Mouse (Mus musculus) heart, embryonic 13.5 days (tissue): ENCODE measurements around the gene Traf3. TPM values are rescaled to one million over a fixed set of nuclear protein-coding genes. Genes with fewer than 3 reads are reported as not detected.

Source experiments
- ATAC-seq: fragments of 200-750 bp; cut with Nextera tagmentation; 2 replicates; pipeline ENCODE4 v1.8.0; 2017; ENCODE audit warnings: moderate TSS enrichment; ENCODE audit not compliant: insufficient number of reproducible peaks, low FRiP score, low TSS enrichment; ENCODE audit errors: extremely low read depth
- H3K27ac ChIP-seq: fragments of 300-500 bp; sonication (generic); replicated peaks from 2 replicates; pipeline ENCODE4 v1.5.1; 2015; ENCODE audit warnings: moderate library complexity, mild to moderate bottlenecking, inconsistent platforms
- H3K27me3 ChIP-seq: fragments of 300-500 bp; sonication (generic); replicated peaks from 2 replicates; pipeline ENCODE4 v1.6.1; 2015; ENCODE audit warnings: mild to moderate bottlenecking, inconsistent platforms
- H3K36me3 ChIP-seq: fragments of 300-500 bp; sonication (generic); 2 replicates; pipeline ENCODE4 v1.6.1; 2015; ENCODE audit warnings: mild to moderate bottlenecking, inconsistent platforms
- H3K4me1 ChIP-seq: fragments of 300-500 bp; sonication (generic); 2 replicates; pipeline ENCODE4 v1.6.1; 2015; ENCODE audit warnings: inconsistent platforms
- H3K4me2 ChIP-seq: fragments of 300-500 bp; sonication (generic); 2 replicates; pipeline ENCODE4 v1.6.1; 2015; ENCODE audit warnings: inconsistent platforms, mild to moderate bottlenecking, moderate library complexity
- H3K4me3 ChIP-seq: fragments of 300-500 bp; sonication (generic); 2 replicates; pipeline ENCODE4 v1.5.1; 2015; ENCODE audit warnings: moderate library complexity, mild to moderate bottlenecking, inconsistent platforms
- H3K9ac ChIP-seq: fragments of 300-500 bp; sonication (generic); 2 replicates; pipeline ENCODE4 v1.6.1; 2015; ENCODE audit warnings: inconsistent platforms, mild to moderate bottlenecking, moderate library complexity
- H3K9me3 ChIP-seq: fragments of 300-500 bp; sonication (generic); 2 replicates; pipeline ENCODE4 v1.6.1; 2016; ENCODE audit warnings: inconsistent platforms
- WGBS: fragments of 180-500 bp; shearing (Covaris S2); methylation state at CpG from one replicate; pipeline ENCODE4 v1.1.7; 2015; ENCODE audit warnings: mixed read lengths; 5-methylcytosine and 5-hydroxymethylcytosine counted together
- polyA plus RNA-seq: library from polyadenylated mRNA; unstranded; fragments of >200 nt; fragmentation: Nextera tagmentation; extraction: Ambion mirVana; gene quantifications from 2 replicates; pipeline ENCODE4 v1.2.1, GENCODE M21; 2015

Gene Traf3
- polyA plus RNA-seq, 1 experiment from 2014 or later = 6.0 TPM

DNA sequence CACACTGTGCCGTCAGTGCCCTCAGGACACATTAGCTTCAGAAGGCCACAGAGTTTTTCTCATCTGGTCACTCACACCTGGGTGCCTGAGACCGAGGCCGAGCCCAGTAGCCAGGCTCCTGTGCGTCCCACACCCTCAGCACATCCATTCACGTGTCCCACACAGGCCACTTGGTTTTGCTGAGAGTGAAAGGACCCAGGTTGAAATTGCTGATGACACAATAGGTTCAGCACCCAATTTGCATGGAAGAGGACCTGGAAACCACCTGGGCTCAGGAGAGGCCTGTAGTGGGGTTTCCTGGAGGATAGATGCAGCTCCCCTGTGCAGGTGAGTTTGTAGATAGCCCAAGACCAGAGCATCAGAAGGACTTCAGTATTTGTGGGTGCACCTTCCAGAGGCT lies 72.2 kb downstream of the Traf3 start:
- Histone ChIP-seq H3K36me3 (peaks cover 40% of the 10 kb centered on the region), H3K27me3 (no peaks in the 10 kb centered on the region), H3K9me3 (no peaks in the 10 kb centered on the region), H3K9ac (no peak overlapping the region), H3K27ac (0 out of 2 replicates have a peak overlapping the region, but pooled peaks have one; percentile 17), H3K4me1 (peaks cover 23% of the 10 kb centered on the region), H3K4me3 (no peak overlapping the region), H3K4me2 (no peak overlapping the region)
- ATAC-seq = no peak
- 88% methylated on average over 5 of the region's 5 CpGs for WGBS

DNA sequence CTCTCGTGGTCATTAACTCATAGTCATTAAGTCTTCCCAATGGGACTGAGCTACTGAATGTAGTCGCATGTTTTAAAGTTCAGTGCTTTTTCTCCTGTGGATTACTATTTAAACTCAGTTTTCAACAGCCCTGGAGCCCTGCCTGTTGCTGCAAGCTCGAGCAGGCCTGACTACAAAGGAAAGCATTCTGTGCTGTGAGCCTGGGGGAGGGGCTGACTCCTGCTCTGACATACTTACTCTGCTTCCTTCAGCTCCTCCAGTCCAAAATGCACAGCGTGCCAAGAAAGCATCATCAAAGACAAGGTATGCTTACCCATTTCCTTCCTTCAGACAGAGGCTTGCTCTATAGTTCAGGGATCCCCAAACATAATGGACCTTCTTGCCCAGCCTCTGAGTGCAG lies 72.6 kb downstream of the Traf3 start:
- H3K27ac ChIP-seq = 0 out of 2 replicates have a peak overlapping the region, but pooled peaks have one; percentile 17
- no peak overlapping the region for H3K9ac ChIP-seq
- ATAC-seq = no peak
- no peaks in the 10 kb centered on the region for H3K9me3 ChIP-seq
- H3K4me1 ChIP-seq = peaks cover 21% of the 10 kb centered on the region
- H3K36me3 ChIP-seq = peaks cover 45% of the 10 kb centered on the region
- H3K4me3 ChIP-seq = no peak overlapping the region
- no peak overlapping the region for H3K4me2 ChIP-seq
- 50% methylated on average over 4 of the region's 4 CpGs for WGBS
- H3K27me3 ChIP-seq = no peaks in the 10 kb centered on the region

DNA sequence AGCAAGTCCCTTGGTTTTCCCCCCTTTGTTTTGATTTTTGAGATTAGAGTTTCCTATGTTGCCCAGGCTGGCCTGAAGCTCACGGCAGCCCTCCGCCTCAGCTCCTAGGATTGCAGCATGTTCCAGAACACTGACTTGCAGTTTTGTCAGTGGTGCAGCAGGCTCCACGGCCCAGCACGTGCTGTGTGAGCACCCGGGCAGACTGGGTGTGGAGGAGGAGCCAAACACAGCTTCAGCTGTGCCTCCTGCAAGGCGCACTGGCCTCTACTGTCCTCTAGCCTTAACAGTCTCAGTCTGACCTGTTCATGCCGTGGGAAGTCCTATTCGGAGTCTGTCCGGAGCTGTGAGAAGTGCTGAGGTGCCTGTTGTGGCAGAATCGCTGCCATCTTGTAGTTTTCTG lies 73.8 kb downstream of the Traf3 start:
- Histone ChIP-seq H3K27ac (no peak overlapping the region), H3K36me3 (peaks cover 51% of the 10 kb centered on the region), H3K4me2 (no peak overlapping the region), H3K4me1 (peaks cover 9% of the 10 kb centered on the region), H3K9ac (no peak overlapping the region), H3K4me3 (no peak overlapping the region), H3K9me3 (no peaks in the 10 kb centered on the region), H3K27me3 (no peaks in the 10 kb centered on the region)
- no peak for ATAC-seq
- WGBS = 74% methylated on average over 10 of the region's 10 CpGs

DNA sequence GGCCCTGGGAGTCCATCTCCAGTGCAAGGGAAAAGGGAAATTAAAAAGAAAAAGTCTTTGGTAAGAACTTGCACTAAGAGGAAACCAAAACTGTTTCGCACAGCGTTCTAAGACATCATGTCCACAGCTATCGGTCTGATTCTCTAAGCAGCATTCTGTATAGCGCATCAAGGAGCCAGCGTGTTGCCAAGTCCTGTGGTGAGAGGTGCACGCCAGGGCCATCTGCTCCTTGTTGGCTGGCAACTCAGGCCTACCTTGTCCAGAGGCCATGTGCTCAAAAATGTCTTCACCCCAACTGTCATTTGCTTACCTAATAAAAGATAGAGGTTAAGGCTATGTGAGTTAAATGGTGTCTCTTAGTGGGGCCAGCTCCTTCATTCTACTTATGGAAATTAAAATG lies 75.7 kb downstream of the Traf3 start:
- Histone ChIP-seq H3K4me2 (no peak overlapping the region), H3K27me3 (no peaks in the 10 kb centered on the region), H3K4me3 (no peak overlapping the region), H3K27ac (no peak overlapping the region), H3K4me1 (peaks cover 8% of the 10 kb centered on the region; the same call in 1 of the 2 replicates), H3K9ac (no peak overlapping the region), H3K36me3 (peaks cover 63% of the 10 kb centered on the region), H3K9me3 (no peaks in the 10 kb centered on the region)
- ATAC-seq = no peak
- WGBS = 94% methylated on average over 6 of the region's 6 CpGs

DNA sequence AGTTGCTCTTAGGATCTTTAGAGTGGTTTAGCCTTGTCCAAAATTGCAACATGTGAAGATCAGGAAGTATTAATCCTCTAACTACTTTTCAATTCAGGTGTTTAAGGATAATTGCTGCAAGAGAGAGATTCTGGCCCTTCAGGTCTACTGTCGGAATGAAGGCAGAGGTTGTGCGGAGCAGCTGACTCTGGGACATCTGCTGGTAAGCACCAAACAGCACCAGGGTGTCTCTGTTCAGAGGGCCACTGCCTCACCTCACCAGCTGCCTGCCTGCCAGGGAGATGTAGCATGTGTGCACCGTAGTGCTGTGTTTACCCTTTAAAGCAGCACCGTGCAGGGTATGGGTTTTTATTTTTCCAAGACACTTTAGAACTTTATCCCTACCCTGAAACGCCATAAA lies 76.2 kb downstream of the Traf3 start:
- Histone ChIP-seq H3K27me3 (no peaks in the 10 kb centered on the region), H3K9me3 (no peaks in the 10 kb centered on the region), H3K4me3 (no peak overlapping the region), H3K27ac (no peak overlapping the region), H3K4me1 (peaks cover 8% of the 10 kb centered on the region; the same call in 1 of the 2 replicates), H3K9ac (no peak overlapping the region), H3K36me3 (peaks cover 66% of the 10 kb centered on the region), H3K4me2 (no peak overlapping the region)
- WGBS = 88% methylated on average over 5 of the region's 5 CpGs
- no peak for ATAC-seq

DNA sequence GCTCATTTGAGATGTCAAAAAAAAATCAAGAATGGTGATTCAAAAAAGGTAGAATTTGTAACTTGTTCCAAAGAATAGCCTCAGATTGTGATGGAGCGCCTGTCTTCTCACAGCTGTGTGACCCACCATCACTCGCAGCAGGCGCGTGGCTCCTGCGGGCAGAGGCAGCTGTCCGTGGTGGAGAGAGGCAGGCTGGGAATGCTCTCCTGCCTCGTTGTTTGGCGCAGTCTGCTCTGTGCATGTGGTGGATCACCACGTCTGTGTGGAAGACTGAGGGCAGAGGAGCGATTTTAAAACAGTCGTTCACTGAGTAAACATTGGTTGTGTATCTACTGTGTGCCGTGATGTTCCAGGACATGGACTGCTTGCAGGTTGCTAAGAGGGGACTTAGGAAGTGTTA lies 77.6 kb downstream of the Traf3 start:
- no peaks in the 10 kb centered on the region for H3K9me3 ChIP-seq
- H3K4me2 ChIP-seq = no peak overlapping the region
- 79% methylated on average over 12 of the region's 12 CpGs for WGBS
- H3K4me3 ChIP-seq = no peak overlapping the region
- ATAC-seq = no peak
- no peak overlapping the region for H3K9ac ChIP-seq
- H3K4me1 ChIP-seq = no peaks in the 10 kb centered on the region
- H3K27me3 ChIP-seq = no peaks in the 10 kb centered on the region
- H3K36me3 ChIP-seq = peaks cover 69% of the 10 kb centered on the region
- no peak overlapping the region for H3K27ac ChIP-seq

DNA sequence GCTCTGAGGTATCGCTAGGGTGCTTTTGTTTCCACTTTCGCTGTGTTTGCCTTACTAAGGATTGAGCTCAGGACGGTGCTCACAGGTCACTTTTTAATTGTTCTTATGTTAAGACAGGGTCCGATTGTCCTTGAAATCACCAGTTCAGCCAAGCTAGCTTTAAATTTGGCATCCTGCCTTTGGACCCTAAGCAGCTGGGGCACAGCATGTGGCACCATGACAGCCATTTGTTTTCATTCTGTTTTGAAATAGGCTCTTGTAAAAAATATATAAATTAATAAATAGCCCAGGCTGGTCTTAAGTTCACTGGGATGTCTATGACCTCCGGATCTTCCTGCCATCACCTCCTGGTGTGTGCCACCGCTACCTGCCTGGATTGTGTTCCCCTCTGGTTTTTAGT lies 78.9 kb downstream of the Traf3 start:
- no peak for ATAC-seq
- no peaks in the 10 kb centered on the region for H3K4me1 ChIP-seq
- H3K4me2 ChIP-seq = no peak overlapping the region
- no peak overlapping the region for H3K27ac ChIP-seq
- no peak overlapping the region for H3K4me3 ChIP-seq
- no peak overlapping the region for H3K9ac ChIP-seq
- WGBS = 85% methylated on average over 6 of the region's 6 CpGs
- H3K9me3 ChIP-seq = no peaks in the 10 kb centered on the region
- no peaks in the 10 kb centered on the region for H3K27me3 ChIP-seq
- H3K36me3 ChIP-seq = peaks cover 60% of the 10 kb centered on the region

DNA sequence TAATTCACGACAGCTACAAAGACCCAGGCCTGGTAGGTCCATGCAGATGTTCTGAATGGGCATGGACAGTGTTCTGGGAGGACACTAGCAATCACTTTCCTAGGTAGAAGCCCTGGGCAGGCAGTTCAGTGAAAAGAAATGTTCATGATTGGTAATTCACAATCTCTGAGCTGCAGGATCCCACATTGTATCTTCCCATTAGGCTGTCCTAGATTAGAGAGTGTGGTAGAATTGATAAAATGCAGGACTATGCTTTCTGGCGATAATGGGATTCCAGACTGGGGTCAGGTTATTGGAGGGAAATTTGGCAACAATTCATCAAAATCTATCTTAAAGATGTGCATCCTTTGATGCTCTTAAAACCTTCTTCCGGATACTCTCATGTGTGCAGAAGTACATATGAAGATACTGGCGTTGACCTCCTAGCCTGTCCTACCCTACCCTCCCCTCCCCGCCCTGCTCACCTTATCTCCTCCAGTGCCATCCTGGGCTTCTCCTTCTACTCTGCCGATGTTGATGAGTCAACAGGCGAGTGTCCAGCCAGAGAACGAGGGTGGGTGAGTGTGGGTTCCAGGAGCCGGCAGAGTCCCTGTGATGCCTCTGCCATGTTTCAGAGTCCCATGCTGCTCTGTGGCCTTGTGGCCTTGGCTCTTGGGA lies 80.8 kb downstream of the Traf3 start:
- Histone ChIP-seq H3K36me3 (peaks cover 57% of the 10 kb centered on the region), H3K9ac (no peak overlapping the region), H3K27me3 (no peaks in the 10 kb centered on the region), H3K27ac (no peak overlapping the region), H3K4me1 (no peaks in the 10 kb centered on the region), H3K9me3 (no peaks in the 10 kb centered on the region), H3K4me3 (no peak overlapping the region), H3K4me2 (no peak overlapping the region)
- WGBS = 69% methylated on average over 9 of the region's 9 CpGs
- ATAC-seq = no peak

DNA sequence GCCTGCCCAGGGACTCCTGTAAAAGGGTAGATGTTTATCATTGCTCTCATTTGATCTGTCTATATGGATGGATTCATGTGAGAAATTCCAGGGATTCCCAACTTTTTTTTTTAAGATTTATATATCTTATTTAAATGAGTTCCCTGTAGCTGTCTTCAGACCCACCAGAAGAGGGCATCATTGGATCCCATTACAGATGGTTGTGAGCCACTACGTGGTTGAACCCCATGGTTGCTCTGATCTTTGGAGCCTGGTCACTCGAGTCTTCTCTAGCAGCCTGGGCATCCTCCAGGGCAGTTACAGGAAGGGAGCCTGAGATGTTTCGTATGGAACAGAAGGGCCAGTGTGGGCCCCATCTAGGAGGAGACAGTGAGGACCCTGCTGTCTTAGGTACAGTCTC lies 82.9 kb downstream of the Traf3 start:
- H3K36me3 ChIP-seq = peaks cover 48% of the 10 kb centered on the region
- H3K4me1 ChIP-seq = no peaks in the 10 kb centered on the region
- H3K4me3 ChIP-seq = no peak overlapping the region
- no peak overlapping the region for H3K9ac ChIP-seq
- no peak overlapping the region for H3K27ac ChIP-seq
- 49% methylated on average over 3 of the region's 3 CpGs for WGBS
- H3K4me2 ChIP-seq = no peak overlapping the region
- no peaks in the 10 kb centered on the region for H3K27me3 ChIP-seq
- ATAC-seq = no peak
- H3K9me3 ChIP-seq = no peaks in the 10 kb centered on the region

DNA sequence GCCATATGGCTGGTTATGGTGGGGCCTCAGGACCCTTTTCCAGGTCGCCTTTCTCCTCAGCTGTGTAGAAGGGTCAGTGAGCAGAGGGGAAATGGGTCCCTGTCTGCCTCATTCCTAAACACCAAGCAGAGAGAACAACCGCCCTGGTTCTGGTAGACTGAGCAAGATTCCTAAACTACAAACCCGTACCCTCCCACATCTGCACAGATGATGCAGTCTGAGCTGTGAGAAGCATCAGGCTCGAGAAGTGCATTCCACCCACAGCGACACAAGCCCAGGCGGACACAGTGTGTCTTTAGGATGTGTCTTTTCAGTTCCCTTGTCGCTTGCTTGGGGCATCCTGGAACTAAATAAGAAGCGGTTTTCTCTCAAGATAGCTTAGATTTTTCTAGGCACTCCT lies 83.9 kb downstream of the Traf3 start:
- 68% methylated on average over 8 of the region's 8 CpGs for WGBS
- peaks cover 44% of the 10 kb centered on the region for H3K36me3 ChIP-seq
- no peaks in the 10 kb centered on the region for H3K9me3 ChIP-seq
- H3K4me2 ChIP-seq = no peak overlapping the region
- no peaks in the 10 kb centered on the region for H3K4me1 ChIP-seq
- no peak overlapping the region for H3K27ac ChIP-seq
- no peak overlapping the region for H3K4me3 ChIP-seq
- H3K9ac ChIP-seq = no peak overlapping the region
- no peaks in the 10 kb centered on the region for H3K27me3 ChIP-seq
- ATAC-seq = no peak

DNA sequence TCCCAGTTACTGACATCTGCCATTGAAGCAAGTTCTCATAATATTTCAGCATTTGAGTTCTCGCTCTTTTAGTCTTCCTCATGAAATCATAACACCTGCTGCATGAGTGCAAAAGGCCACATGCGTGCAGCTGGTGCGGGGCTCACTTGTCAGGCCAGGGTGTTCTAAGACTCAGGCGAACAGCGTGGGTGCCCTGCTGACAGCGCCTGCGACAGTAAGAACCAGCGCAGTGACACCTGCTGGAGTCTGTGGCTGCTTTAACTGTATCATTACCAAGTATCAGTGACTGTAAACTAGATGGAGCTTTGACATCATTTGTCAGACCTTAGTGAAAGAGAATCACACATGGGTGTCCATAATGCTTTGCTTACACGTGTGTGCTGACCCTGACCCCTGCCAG lies 85.1 kb downstream of the Traf3 start:
- no peak for ATAC-seq
- Histone ChIP-seq H3K4me3 (no peak overlapping the region), H3K4me2 (no peak overlapping the region), H3K27ac (no peak overlapping the region), H3K27me3 (no peaks in the 10 kb centered on the region), H3K9me3 (no peaks in the 10 kb centered on the region), H3K4me1 (no peaks in the 10 kb centered on the region), H3K36me3 (peaks cover 44% of the 10 kb centered on the region), H3K9ac (no peak overlapping the region)
- 58% methylated on average over 9 of the region's 9 CpGs for WGBS

DNA sequence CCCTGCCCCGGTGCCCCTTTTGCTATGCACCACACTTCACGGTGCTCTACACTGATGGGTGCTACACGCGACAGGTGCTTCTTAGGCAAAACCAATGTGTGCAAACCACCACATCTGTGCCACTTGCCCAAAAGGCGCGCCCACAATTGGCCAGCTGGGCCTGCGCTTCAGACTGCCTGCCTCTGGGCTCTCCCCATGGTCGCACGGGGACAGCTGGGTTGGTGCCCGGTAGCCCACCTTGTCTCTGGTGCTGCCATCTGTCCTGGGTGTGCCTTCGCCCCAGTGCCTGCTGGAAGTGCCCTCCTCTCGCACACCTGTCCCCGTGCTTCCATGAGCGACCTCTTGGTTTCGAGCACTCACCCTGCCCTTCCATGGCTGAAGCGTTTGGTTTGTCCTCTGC lies 97.5 kb downstream of the Traf3 start:
- no peak overlapping the region for H3K9ac ChIP-seq
- H3K4me3 ChIP-seq = no peak overlapping the region
- H3K4me2 ChIP-seq = no peak overlapping the region
- H3K36me3 ChIP-seq = peaks cover 51% of the 10 kb centered on the region
- no peak for ATAC-seq
- H3K9me3 ChIP-seq = no peaks in the 10 kb centered on the region
- H3K27ac ChIP-seq = no peak overlapping the region
- no peaks in the 10 kb centered on the region for H3K4me1 ChIP-seq
- no peaks in the 10 kb centered on the region for H3K27me3 ChIP-seq
- 92% methylated on average over 16 of the region's 16 CpGs for WGBS
